Mouse (Mus musculus): ENCODE data around the gene Map3k5.

- TF ChIP-seq CTCF (IDR thresholded peaks at IDR 0.05; ENCODE audit: insufficient read depth, low read depth, low read length) (no peak), POLR2A (IDR thresholded peaks at IDR 0.05; ENCODE audit: insufficient read depth, low read depth, low read length) (no peak)
Observed at GRCm38 (mm10) chr10:19938738-19939137, 4.5 kb downstream of the Map3k5 start.

Data from olfactory bulb, adult 2 months (tissue).